Mouse (Mus musculus) C2C12 (cell line): ENCODE results near the gene Bend6.

Experiments
- CEBPB ChIP-seq: IDR thresholded peaks from one replicate; pipeline ENCODE4 v1.6.1; 2011; ENCODE audit warnings: low read depth, mild to moderate bottlenecking, control low read depth, moderate library complexity
- CTCF ChIP-seq: IDR thresholded peaks from one replicate; pipeline ENCODE4 v1.5.1; 2011; ENCODE audit not compliant: control insufficient read depth, insufficient read depth, insufficient read length
- MAX ChIP-seq: IDR thresholded peaks from one replicate; pipeline ENCODE4 v1.6.1; 2011; ENCODE audit warnings: mild to moderate bottlenecking, control low read depth
- MYOG ChIP-seq: IDR thresholded peaks from one replicate; pipeline ENCODE4 v1.6.1; 2011; ENCODE audit not compliant: control insufficient read depth, insufficient read length; ENCODE audit errors: extremely low read depth
- USF1 ChIP-seq: IDR thresholded peaks from one replicate; pipeline ENCODE4 v1.6.1; 2011; ENCODE audit warnings: low read depth, mild to moderate bottlenecking, control low read depth, moderate library complexity

GRCm38 (mm10) chr1:33931791-33932190 is 24.2 kb upstream of the Bend6 start:
- TF ChIP-seq MAX (no peak), CTCF (no peak), CEBPB (no peak), MYOG (no peak), USF1 (no peak)
